Mouse (Mus musculus) spleen, adult 2 months (tissue): ENCODE results near the gene Cks2.

ENCODE experiments used
- CTCF ChIP-seq: fragments of 200-500 bp; IDR thresholded peaks from 2 replicates; pipeline ENCODE4 v1.5.1; 2011; ENCODE audit warnings: mild to moderate bottlenecking, inconsistent platforms; ENCODE audit not compliant: insufficient read depth, insufficient read length, insufficient replicate concordance; ENCODE audit errors: extremely low read depth
- POLR2A ChIP-seq: fragments of 200-500 bp; IDR thresholded peaks from 2 replicates; pipeline ENCODE4 v1.6.1; 2011; ENCODE audit warnings: low read depth, low read length, inconsistent platforms

GRCm38 (mm10) chr13:51631354-51631992, 13.6 kb upstream of the Cks2 start:
- TF ChIP-seq CTCF (no peak), POLR2A (no peak)
